Mouse (Mus musculus) ZHBTc4 (cell line): ENCODE measurements around the gene Clcnkb.

Source experiments
- DNase-seq: peaks from one replicate; pipeline ENCODE4 v3.0.0-alpha.2; 2011; ENCODE audit warnings: low read depth, low spot score

Gene Clcnkb

GRCm38 (mm10) chr4:141435974-141436373, 20.2 kb upstream of the Clcnkb start, which contains the start of gene Srarp:
Srarp (minus strand) TSS chr4:141436105.
- no peak for DNase-seq

GRCm38 (mm10) chr4:141433191-141433590, 17.4 kb upstream of the Clcnkb start:
- DNase-seq: peak; percentile 90

DNA sequence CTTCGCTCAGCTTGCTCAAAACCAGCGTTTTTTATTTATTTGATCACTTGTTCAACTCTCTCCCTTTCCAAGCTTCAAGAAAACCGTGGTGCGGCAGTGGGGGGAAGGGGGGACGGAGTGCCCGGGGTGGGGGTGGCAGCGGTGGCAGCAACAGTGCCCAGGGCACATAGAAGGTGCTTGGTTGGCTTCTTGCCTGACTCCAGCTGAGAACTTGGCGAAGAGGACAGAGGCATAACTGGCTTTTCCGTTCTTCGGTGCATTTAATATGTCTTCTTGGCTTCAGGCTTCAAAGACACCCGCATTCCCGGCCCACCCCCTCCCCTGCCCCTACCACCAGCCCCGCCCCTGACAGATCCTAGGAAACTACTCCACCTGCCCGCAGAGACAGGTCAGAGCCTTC, 16.9 kb upstream of the Clcnkb start:
- no peak for DNase-seq

GRCm38 (mm10) chr4:141430997-141431396, 15.2 kb upstream of the Clcnkb start:
- DNase-seq: no peak

GRCm38 (mm10) chr4:141429847-141430246, 14.0 kb upstream of the Clcnkb start:
- peak; percentile 85 for DNase-seq

GRCm38 (mm10) chr4:141429381-141429780, 13.6 kb upstream of the Clcnkb start:
- DNase-seq: no peak

- no peak for DNase-seq
Observed at GRCm38 (mm10) chr4:141427921-141428320, 12.1 kb upstream of the Clcnkb start.

DNA sequence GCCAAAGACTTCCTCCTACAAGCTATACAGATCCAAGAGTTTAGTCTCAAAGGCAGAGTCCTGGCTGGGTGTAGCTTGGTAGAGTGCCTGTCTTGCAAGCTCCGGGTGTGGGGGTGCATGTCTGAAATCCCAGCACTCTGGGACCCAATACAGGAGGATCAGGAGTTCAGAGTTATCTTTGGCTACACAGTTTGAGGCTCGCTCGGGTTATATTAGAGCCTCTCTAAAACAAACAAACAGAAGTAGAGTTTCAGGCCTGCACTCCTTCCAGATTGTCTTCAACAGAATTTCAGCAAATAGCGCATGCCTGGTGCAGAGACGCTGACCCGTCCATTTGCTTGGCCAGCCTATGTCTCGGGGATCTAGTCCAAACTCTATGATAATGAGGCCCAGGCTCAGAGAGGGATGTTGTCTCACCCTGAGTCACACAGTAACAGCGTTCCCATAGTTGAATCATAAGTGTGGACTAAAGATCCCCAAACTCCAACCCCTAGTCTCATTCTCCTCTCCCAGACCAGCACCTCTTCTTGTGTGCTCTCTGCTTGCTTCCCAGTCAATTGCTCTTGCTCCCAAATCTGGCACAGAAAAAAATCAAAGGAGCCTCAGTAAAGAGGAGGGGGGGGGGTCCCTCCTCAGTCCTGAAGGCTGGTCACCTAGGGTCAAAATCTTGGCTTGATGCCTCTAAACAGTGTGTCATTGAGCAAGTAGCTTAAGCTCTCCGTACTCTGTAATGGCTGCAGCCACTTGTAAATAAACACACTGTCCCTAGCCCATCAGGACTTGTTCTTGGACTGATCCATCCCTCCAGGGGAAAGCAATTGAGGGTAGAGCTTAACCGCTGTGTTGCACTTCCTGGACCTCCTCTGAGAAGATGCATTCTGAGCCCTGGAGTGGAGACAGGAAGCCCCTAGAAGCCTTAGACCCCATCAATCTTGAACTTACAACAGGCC, 11.3 kb upstream of the Clcnkb start:
- peak; percentile 71 for DNase-seq

GRCm38 (mm10) chr4:141425484-141426479, 10.0 kb upstream of the Clcnkb start:
- DNase-seq: peak; percentile 95

- DNase-seq: no peak
Observed at GRCm38 (mm10) chr4:141423691-141424431, 8.0 kb upstream of the Clcnkb start.

DNA sequence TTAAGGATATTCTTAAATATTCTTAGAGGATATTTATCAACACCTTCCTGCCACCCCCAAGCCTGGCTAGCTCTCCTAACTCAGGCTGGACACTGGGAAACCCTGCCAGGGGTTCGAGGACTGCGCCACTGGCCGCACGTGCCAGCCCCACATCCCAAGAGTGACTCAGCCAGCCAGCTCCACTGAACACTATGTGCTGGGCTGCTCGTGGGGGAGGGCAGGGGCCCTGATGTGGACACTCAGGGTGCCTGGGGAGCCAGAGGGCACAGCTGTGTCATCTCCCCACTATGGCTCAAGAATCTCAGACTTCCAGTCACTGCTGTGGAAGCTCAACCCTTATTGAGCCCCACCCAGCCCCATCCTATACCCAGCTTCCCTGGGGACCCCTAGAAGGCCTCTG, 7.5 kb upstream of the Clcnkb start:
- DNase-seq: no peak

DNA sequence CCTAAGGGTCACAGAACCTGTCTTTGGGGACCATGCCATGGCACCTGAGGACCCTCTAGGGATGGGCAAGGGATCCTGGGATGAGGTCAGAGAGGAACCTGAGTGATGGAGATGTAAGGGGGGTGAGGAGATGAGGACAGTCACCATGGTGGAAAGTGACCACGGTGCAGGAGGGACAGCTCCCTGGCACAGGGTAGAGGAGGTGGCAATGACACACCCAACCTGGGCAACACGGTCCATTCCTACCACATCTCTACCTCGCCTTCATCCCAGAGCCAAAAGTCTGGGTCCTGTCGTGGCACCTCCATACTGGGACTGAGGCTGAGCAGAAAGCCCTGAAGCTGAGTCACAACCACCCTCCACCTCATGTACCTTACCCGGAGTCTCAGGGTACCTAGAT, 7.0 kb upstream of the Clcnkb start:
- no peak for DNase-seq

GRCm38 (mm10) chr4:141421423-141421822, 5.6 kb upstream of the Clcnkb start:
- DNase-seq: no peak

- no peak for DNase-seq
Observed at GRCm38 (mm10) chr4:141420886-141421285, 5.1 kb upstream of the Clcnkb start.

DNA sequence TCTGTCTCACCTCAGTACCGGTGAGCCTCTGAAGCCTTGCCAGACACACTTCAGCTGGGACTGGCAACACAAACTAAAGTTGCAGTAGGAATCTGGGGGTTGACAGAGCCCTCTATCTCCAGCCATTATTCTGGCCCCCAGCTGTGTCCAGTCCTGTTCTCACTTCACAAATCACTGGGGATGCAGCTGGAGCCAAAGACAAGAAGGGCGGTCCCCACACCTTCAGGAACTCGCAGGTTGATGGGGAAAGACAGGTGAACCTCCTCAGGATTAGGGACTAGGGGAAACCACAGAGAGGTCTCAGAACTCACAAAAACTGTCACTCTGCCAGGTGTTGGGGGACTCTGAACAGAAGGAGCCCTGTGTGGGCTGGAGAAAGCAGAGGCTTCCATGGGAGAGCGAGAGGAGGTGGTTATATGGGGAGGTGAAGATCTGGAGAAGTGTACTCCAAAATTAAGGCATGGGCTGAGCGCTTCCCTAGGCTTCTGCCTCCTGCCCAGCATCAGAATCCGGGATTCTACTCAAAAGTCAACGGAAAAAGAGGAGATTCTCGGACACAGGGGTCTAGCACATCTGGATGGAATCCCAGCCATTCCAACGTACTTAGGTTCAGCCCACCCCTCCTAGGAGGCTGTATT, 4.5 kb upstream of the Clcnkb start, which contains the start of gene Hspb7:
Gene Hspb7, plus strand, starts transcription at position 588 of the 638 bp plus-strand sequence.
- no peak for DNase-seq

GRCm38 (mm10) chr4:141419398-141420191, 3.8 kb upstream of the Clcnkb start:
- peak; percentile 81 for DNase-seq

GRCm38 (mm10) chr4:141411430-141411992, 4.3 kb downstream of the Clcnkb start:
- DNase-seq: peak; percentile 80

DNA sequence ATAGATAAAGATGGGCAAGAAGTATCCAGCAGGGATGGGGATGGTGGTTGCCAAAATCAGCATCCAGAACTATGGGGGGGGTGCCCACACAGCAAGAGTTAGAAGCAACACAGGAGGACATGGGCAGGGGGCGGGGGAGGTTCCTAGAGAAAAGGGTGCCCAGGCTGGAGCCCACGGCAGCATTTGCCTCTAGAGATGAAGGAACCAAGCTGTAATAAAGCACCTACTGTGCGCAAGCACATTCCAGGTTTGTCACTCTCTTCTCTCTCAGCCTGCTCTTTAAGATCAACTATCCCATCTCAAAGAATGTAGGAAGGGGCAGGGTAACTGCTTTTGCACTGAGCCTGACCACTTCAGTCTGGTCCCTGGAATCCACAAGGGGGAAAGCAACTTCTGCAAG, 7.2 kb downstream of the Clcnkb start:
- DNase-seq: no peak

- peak; percentile 83 for DNase-seq
Observed at GRCm38 (mm10) chr4:141406516-141407299, 9.1 kb downstream of the Clcnkb start.
